Comparison of ENCODE assay signal across 9 mouse cellular contexts in the genomic region with DNA sequence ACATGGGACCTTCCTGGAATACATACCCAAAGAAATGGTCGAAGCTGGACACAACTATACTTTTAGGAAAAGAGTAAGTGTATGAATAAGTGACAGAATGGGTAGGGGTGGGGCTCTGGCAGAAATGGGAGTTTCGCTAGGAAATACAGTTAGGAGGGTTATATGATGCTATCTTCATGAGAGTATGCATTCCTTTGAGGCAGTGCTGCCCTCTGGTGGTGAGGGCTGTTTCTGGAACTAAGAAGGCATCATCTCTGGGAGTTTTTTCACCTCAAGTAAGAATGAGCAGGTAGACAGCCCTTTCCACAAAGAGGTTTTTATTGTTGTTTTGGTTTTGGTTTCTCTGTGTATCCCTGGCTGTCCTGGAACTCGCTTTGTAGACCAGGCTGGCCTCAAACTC. TPM values are rescaled to one million over a fixed set of nuclear protein-coding genes. Genes with fewer than 3 reads are reported as not detected.
DNase-seq lines count a peak whose midpoint lies in the region; ATAC-seq and TF ChIP-seq lines count a peak whose summit lies in the region.
"Had no signal": no experiment of that assay in that cellular context is flagged by ENCODE, and none has a peak within 500 bp of the region (broad histone marks: within the 10 kb centered on the region; RNA-seq: fewer than 3 reads in every experiment).

No protein-coding gene starts in this region.

- no peaks in the 10 kb centered on the region for H3K4me1 ChIP-seq in G1E (ENCODE audit: insufficient read depth, low read depth, low read length)
- peaks cover 6% of the 10 kb centered on the region for H3K4me1 ChIP-seq in cerebellum, adult 2 months (ENCODE audit: control insufficient read depth, insufficient read depth, low read length)
- H3K4me1 ChIP-seq in lung, embryonic 14.5 days (ENCODE audit: insufficient read depth): no peaks in the 10 kb centered on the region
- H3K4me1 ChIP-seq: limb, embryonic 12.5 days had no signal

- no peak overlapping the region for H3K9ac ChIP-seq in lung, embryonic 14.5 days
- H3K9ac ChIP-seq: limb, embryonic 12.5 days had no signal

- no peak overlapping the region for H3K27ac ChIP-seq in cerebellum, adult 2 months (ENCODE audit: insufficient read depth, low read length)
- H3K27ac ChIP-seq in lung, embryonic 14.5 days (ENCODE audit: low read depth): no peak overlapping the region
- H3K27ac ChIP-seq: limb, embryonic 12.5 days had no signal

- ATAC-seq in G1E (ENCODE audit: extremely low read depth, insufficient number of reproducible peaks, low FRiP score, poor library complexity, severe bottlenecking): 0 out of 2 replicates have a peak, but pooled peaks have one; percentile 43
- ATAC-seq in lung, embryonic 14.5 days (ENCODE audit: insufficient read depth): no peak
- no peak for ATAC-seq in erythroid progenitor cell, adult 5-6 weeks (replicated peaks; ENCODE audit: low FRiP score, poor library complexity, severe bottlenecking)

- no peaks in the 10 kb centered on the region for H3K9me3 ChIP-seq in G1E (replicated peaks)
- no peaks in the 10 kb centered on the region for H3K9me3 ChIP-seq in lung, embryonic 14.5 days (ENCODE audit: low read depth, low read length)
- H3K9me3 ChIP-seq: limb, embryonic 12.5 days had no signal

- TF ChIP-seq CTCF in C2C12 (IDR thresholded peaks at IDR 0.05; ENCODE audit: control insufficient read depth, insufficient read depth, insufficient read length) (peak; percentile 33), G1E (IDR thresholded peaks at IDR 0.05; ENCODE audit: low read depth, low read length) (peak; percentile 80)
- peak; percentile 68 for TF ChIP-seq CTCF in cerebellum, adult 2 months (IDR thresholded peaks at IDR 0.05; ENCODE audit: borderline replicate concordance, insufficient read depth, low read depth, low read length)
- TF ChIP-seq CTCF in lung, embryonic 14.5 days (IDR thresholded peaks at IDR 0.05; ENCODE audit: low read depth): peak; percentile 79

- 38% methylated on average over 3 of the region's 3 CpGs for WGBS in cerebellum, adult 2 months
- 40% methylated on average over 3 of the region's 3 CpGs for WGBS in lung, embryonic 14.5 days

- H3K4me2 ChIP-seq in lung, embryonic 14.5 days: no peak overlapping the region
- H3K4me2 ChIP-seq: limb, embryonic 12.5 days had no signal

- H3K36me3 ChIP-seq in C2C12 (ENCODE audit: control insufficient read depth, insufficient read depth): no peaks in the 10 kb centered on the region
- H3K36me3 ChIP-seq in G1E (replicated peaks): peaks cover 44% of the 10 kb centered on the region
- H3K36me3 ChIP-seq in lung, embryonic 14.5 days (ENCODE audit: insufficient read depth): peaks cover 36% of the 10 kb centered on the region

- H3K27me3 ChIP-seq in C2C12 (ENCODE audit: control insufficient read depth, insufficient read depth, insufficient read length): no peaks in the 10 kb centered on the region
- no peaks in the 10 kb centered on the region for H3K27me3 ChIP-seq in G1E (ENCODE audit: insufficient read depth, low read length)
- no peaks in the 10 kb centered on the region for H3K27me3 ChIP-seq in cerebellum, adult 2 months (ENCODE audit: control insufficient read depth, insufficient read depth, low read length)
- no peaks in the 10 kb centered on the region for H3K27me3 ChIP-seq in lung, embryonic 14.5 days (ENCODE audit: insufficient read depth, low read length)

- DNase-seq in G1E (ENCODE audit: low spot score): peak; percentile 26
- peak; percentile 69 to 82 for DNase-seq in cerebellum, adult 2 months
- DNase-seq in frontal cortex, postnatal 25 days (ENCODE audit: low spot score in 2 of 2): peak; percentile 79 to 84
- peak; percentile 83 to 94 for DNase-seq in kidney, postnatal 25 days
- peak; percentile 85 for DNase-seq in lung, embryonic 14.5 days
- DNase-seq in right cerebral cortex, postnatal 36 days (ENCODE audit: low spot score in 2 of 2): peak; percentile 62 to 73

- H3ac ChIP-seq in C2C12 (ENCODE audit: control insufficient read depth, insufficient read length, low read depth): no peak overlapping the region

- H3K4me3 ChIP-seq in C2C12 (ENCODE audit: insufficient read depth, poor library complexity, severe bottlenecking) (no peak overlapping the region), G1E (ENCODE audit: low read depth, low read length) (no peak overlapping the region)
- H3K4me3 ChIP-seq in cerebellum, adult 2 months (replicated peaks; ENCODE audit: insufficient read depth, low read depth, low read length): no peak overlapping the region
- no peak overlapping the region for H3K4me3 ChIP-seq in lung, embryonic 14.5 days (ENCODE audit: low read depth, low read length)
- H3K4me3 ChIP-seq: limb, embryonic 12.5 days had no signal

- no peaks in the 10 kb centered on the region for H3K79me3 ChIP-seq in C2C12 (ENCODE audit: low read depth)

- H3K79me2 ChIP-seq in C2C12 (ENCODE audit: control insufficient read depth, insufficient read depth): no peaks in the 10 kb centered on the region

- no peak for TF ChIP-seq POLR2A in cerebellum, adult 2 months (IDR thresholded peaks at IDR 0.05; ENCODE audit: borderline replicate concordance, insufficient read depth, low read length)

TF ChIP-seq in C2C12, 6 proteins besides CTCF, POLR2A, EP300 and RAD21:
- TF ChIP-seq MYOD1 (IDR thresholded peaks at IDR 0.05; ENCODE audit: control insufficient read depth, insufficient read length, low read depth) (no peak), USF1 (IDR thresholded peaks at IDR 0.05; ENCODE audit: low read depth) (no peak), MYOG (IDR thresholded peaks at IDR 0.05; ENCODE audit: control insufficient read depth, extremely low read depth, insufficient read length) (no peak), FOSL1 (IDR thresholded peaks at IDR 0.05; ENCODE audit: insufficient read depth, low read length, poor library complexity, severe bottlenecking) (no peak), MAX (IDR thresholded peaks at IDR 0.05) (no peak), CEBPB (IDR thresholded peaks at IDR 0.05; ENCODE audit: low read depth) (no peak)

RNA-seq across cellular contexts. Expression of a gene that starts 5.5 kb away (rescaled TPM):
- not detected for polyA plus RNA-seq in C2C12 (2012; fragmentation: generic; extraction: Trizol)
- total RNA-seq in G1E (2014; fragmentation: Nextera tagmentation): not detected in 2 replicates
- not detected in 2 replicates for total RNA-seq in G1E (2017)
- not detected in 2 replicates for polyA plus RNA-seq in G1E (2012)
- polyA plus RNA-seq in cerebellum, adult 2 months (2012; rRNA removed): not detected in 2 replicates
- not detected in 2 replicates for polyA plus RNA-seq in lung, embryonic 14.5 days (2014; fragmentation: Nextera tagmentation; extraction: Ambion mirVana)
- total RNA-seq in erythroid progenitor cell, adult 5-6 weeks (2015; ENCODE audit: low replicate concordance): not detected in 2 replicates
- not detected in 2 replicates for total RNA-seq in erythroid progenitor cell, adult 5-6 weeks (2017; ENCODE audit: low replicate concordance)
- polyA plus RNA-seq: limb, embryonic 12.5 days had no signal

RNA-seq across cellular contexts. Expression of a gene that starts 19.4 kb away (rescaled TPM):
- polyA plus RNA-seq in C2C12 (2012; fragmentation: generic; extraction: Trizol) (30.9 TPM), G1E (2012) (45.2 and 48.6 TPM in 2 replicates)
- total RNA-seq in G1E (2014; fragmentation: Nextera tagmentation) (7.1 and 15.0 TPM in 2 replicates), G1E (2017) (26.9 and 29.3 TPM in 2 replicates)
- polyA plus RNA-seq in cerebellum, adult 2 months (2012; rRNA removed): 52.0 and 52.2 TPM in 2 replicates
- polyA plus RNA-seq in lung, embryonic 14.5 days (2014; fragmentation: Nextera tagmentation; extraction: Ambion mirVana): 57.3 TPM in 2 replicates
- 0.42 TPM in 1 of 2 replicates, not detected in the other for total RNA-seq in erythroid progenitor cell, adult 5-6 weeks (2015; ENCODE audit: low replicate concordance)
- 4.2 and 11.6 TPM in 2 replicates for total RNA-seq in erythroid progenitor cell, adult 5-6 weeks (2017; ENCODE audit: low replicate concordance)

RNA-seq across cellular contexts. Expression of a gene that starts 30.7 kb away (rescaled TPM):
- not detected for polyA plus RNA-seq in C2C12 (2012; fragmentation: generic; extraction: Trizol)
- total RNA-seq in G1E (2014; fragmentation: Nextera tagmentation): not detected in 2 replicates
- not detected in 2 replicates for total RNA-seq in G1E (2017)
- polyA plus RNA-seq in G1E (2012): not detected in 2 replicates
- polyA plus RNA-seq in cerebellum, adult 2 months (2012; rRNA removed): not detected in 2 replicates
- not detected in 2 replicates for polyA plus RNA-seq in lung, embryonic 14.5 days (2014; fragmentation: Nextera tagmentation; extraction: Ambion mirVana)
- total RNA-seq in erythroid progenitor cell, adult 5-6 weeks (2015; ENCODE audit: low replicate concordance): not detected in 2 replicates
- not detected in 2 replicates for total RNA-seq in erythroid progenitor cell, adult 5-6 weeks (2017; ENCODE audit: low replicate concordance)
- polyA plus RNA-seq: limb, embryonic 12.5 days had no signal

RNA-seq across cellular contexts. Expression of a gene that starts 35.6 kb away (rescaled TPM):
- polyA plus RNA-seq in C2C12 (2012; fragmentation: generic; extraction: Trizol) (31.1 TPM), G1E (2012) (47.7 and 49.8 TPM in 2 replicates)
- total RNA-seq in G1E (2014; fragmentation: Nextera tagmentation) (23.5 and 36.9 TPM in 2 replicates), G1E (2017) (33.1 and 39.0 TPM in 2 replicates)
- 45.2 and 45.9 TPM in 2 replicates for polyA plus RNA-seq in cerebellum, adult 2 months (2012; rRNA removed)
- 12.7 and 14.9 TPM in 2 replicates for polyA plus RNA-seq in lung, embryonic 14.5 days (2014; fragmentation: Nextera tagmentation; extraction: Ambion mirVana)
- total RNA-seq in erythroid progenitor cell, adult 5-6 weeks (2015; ENCODE audit: low replicate concordance): 16.8 and 18.4 TPM in 2 replicates
- 4.1 and 7.6 TPM in 2 replicates for total RNA-seq in erythroid progenitor cell, adult 5-6 weeks (2017; ENCODE audit: low replicate concordance)

Comparison
In these comparisons a context has a peak if more than half of its experiments do, and no peak if none do; other contexts are left out.
1. DNase-seq: peak in every context shown above with its lines; median percentile 88 in kidney, postnatal 25 days; 85 in lung, embryonic 14.5 days; 82 in frontal cortex, postnatal 25 days; 76 in cerebellum, adult 2 months; 68 in right cerebral cortex, postnatal 36 days; 26 in G1E.